Mouse (Mus musculus) CH12F3 (cell line): Measurements from ENCODE around the gene Zmiz1.

Source experiments
- in situ Hi-C: fragments of 300-500 bp; cut with MboI; formaldehyde crosslinking; loops from 2 replicates; pipeline ENCODE4 v1.14.3; 2020; ENCODE audit warnings: low sequenced_read_pairs

The Zmiz1 gene

GRCm38 (mm10) chr14:25607968-25608491, 149.0 kb downstream of the Zmiz1 start:
- in situ Hi-C loops = no loop called here

- in situ Hi-C loops = no loop called here
Measured at GRCm38 (mm10) chr14:25608618-25609017, 149.6 kb downstream of the Zmiz1 start.

GRCm38 (mm10) chr14:25609355-25609754, 150.4 kb downstream of the Zmiz1 start:
- in situ Hi-C loops = no loop called here

- in situ Hi-C loops = no loop called here
Measured at GRCm38 (mm10) chr14:25610396-25611158, 151.6 kb downstream of the Zmiz1 start.

- in situ Hi-C loops = no loop called here
Measured at GRCm38 (mm10) chr14:25611159-25611697, 152.2 kb downstream of the Zmiz1 start.

GRCm38 (mm10) chr14:25611815-25612698, 153.1 kb downstream of the Zmiz1 start:
- in situ Hi-C loops = no loop called here

- in situ Hi-C loops = no loop called here
Measured at GRCm38 (mm10) chr14:25613942-25614575, 155.1 kb downstream of the Zmiz1 start.

- in situ Hi-C loops = no loop called here
Measured at GRCm38 (mm10) chr14:25614684-25615083, 155.7 kb downstream of the Zmiz1 start.

GRCm38 (mm10) chr14:25615602-25616001, 156.6 kb downstream of the Zmiz1 start:
- in situ Hi-C loops = no loop called here

- in situ Hi-C loops = no loop called here
Measured at GRCm38 (mm10) chr14:25616009-25616723, 157.2 kb downstream of the Zmiz1 start.

GRCm38 (mm10) chr14:25617264-25617663, 158.3 kb downstream of the Zmiz1 start:
- in situ Hi-C loops = no loop called here

- in situ Hi-C loops = no loop called here
Measured at GRCm38 (mm10) chr14:25619066-25619762, 160.2 kb downstream of the Zmiz1 start.

GRCm38 (mm10) chr14:25620766-25621165, 161.8 kb downstream of the Zmiz1 start:
- in situ Hi-C loops = no loop called here

GRCm38 (mm10) chr14:25623698-25624097, 164.7 kb downstream of the Zmiz1 start:
- in situ Hi-C loops = no loop called here

- in situ Hi-C loops = no loop called here
Measured at GRCm38 (mm10) chr14:25624659-25625058, 165.7 kb downstream of the Zmiz1 start.

- in situ Hi-C loops = no loop called here
Measured at GRCm38 (mm10) chr14:25627599-25628255, 168.7 kb downstream of the Zmiz1 start.

- in situ Hi-C loops = no loop called here
Measured at GRCm38 (mm10) chr14:25628448-25629099, 169.6 kb downstream of the Zmiz1 start.

- in situ Hi-C loops = no loop called here
Measured at GRCm38 (mm10) chr14:25629866-25630606, 171.1 kb downstream of the Zmiz1 start.
